Mouse (Mus musculus) heart, postnatal 4 days (tissue): ENCODE data around the gene Gse1. TPM values are rescaled to one million over a fixed set of nuclear protein-coding genes. Genes with fewer than 3 reads are reported as not detected.

ENCODE experiments used
- DNase-seq: peaks from one replicate; pipeline ENCODE4 v3.0.0; 2021
- total RNA-seq, 2 experiments: library from RNA; stranded (reverse); gene quantifications; 2 replicates each; pipeline ENCODE4 v1.2.3; 2021

Gene Gse1
- total RNA-seq, 2 experiments from 2014 or later, result 33.5 to 37.4 TPM

GRCm38 (mm10) chr8:120243222-120243621, 15.0 kb downstream of the Gse1 start:
- DNase-seq, result no peak

DNA sequence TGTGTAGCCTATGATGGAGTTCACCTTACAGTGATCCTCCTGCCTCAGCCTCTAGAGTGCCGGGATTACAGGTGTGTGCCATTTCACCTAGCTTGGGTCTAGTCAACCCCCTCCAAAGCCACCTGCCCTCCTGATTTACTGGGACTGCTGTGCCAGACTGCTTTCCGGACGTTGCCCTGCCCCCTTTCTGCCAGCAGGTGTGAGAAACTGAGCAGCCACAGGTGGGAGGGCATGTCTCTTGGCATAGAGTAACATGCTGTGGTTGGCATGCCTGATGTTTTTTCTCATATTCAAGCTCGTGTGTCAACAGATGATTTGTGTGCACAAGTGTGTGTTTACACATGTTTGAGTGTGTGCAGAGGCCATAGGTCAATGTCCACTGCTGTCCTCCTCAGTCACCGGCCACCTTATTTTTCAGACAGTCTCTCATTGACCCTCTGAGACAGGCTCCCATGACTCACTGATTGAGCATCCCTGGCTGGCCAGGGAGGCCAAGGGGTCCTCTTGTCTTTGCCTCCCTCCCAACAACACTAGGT, 15.7 kb downstream of the Gse1 start:
- no peak for DNase-seq

DNA sequence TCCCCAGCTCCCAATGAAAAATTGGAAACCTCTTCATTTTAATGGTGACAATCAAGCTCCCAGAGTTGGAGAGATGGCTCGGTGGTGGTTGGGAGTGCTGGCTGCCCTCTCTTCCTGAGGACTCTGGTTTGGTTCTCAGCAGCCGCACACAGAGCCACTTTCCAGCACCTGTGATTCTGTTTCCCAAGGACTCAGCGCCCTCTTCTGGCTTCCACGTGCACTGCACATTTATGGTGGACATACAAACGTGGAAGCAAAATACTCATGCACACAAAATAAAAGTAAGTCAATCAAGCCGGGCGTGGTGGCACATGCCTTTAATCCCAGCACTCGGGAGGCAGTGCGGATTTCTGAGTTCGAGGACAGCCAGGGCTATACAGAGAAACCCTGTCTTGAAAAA, 16.3 kb downstream of the Gse1 start:
- no peak for DNase-seq

- no peak for DNase-seq
These were observed 19.4 kb downstream of the Gse1 start for GRCm38 (mm10) chr8:120247618-120248017.

GRCm38 (mm10) chr8:120248031-120248430, 19.8 kb downstream of the Gse1 start:
- no peak for DNase-seq

DNA sequence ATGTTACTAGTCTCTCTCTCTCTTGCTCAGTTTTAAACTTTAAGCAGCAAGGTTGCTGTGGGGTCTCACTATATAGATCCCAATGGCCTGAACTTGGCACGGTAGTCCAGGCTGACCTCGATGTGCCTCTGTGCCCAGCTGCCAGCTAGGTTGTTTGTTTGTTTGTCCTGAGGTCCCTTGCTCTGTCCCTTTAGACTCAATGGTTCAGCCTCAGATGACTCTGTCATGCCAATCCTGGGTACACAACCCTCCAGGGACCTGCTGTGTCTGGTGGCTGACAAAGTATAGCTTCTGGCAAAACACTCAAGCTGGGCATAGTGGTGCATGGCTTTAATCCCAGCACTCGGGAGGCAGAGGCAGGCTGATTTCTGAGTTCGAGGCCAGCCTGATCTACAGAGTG, 20.2 kb downstream of the Gse1 start:
- no peak for DNase-seq

GRCm38 (mm10) chr8:120249800-120250336, 21.6 kb downstream of the Gse1 start:
- no peak for DNase-seq

GRCm38 (mm10) chr8:120250750-120251410, 22.6 kb downstream of the Gse1 start:
- DNase-seq, result no peak

- peak; percentile 43 for DNase-seq
These were observed 23.3 kb downstream of the Gse1 start for GRCm38 (mm10) chr8:120251411-120252035.

- DNase-seq, result no peak
These were observed 25.4 kb downstream of the Gse1 start for GRCm38 (mm10) chr8:120253626-120254025.

DNA sequence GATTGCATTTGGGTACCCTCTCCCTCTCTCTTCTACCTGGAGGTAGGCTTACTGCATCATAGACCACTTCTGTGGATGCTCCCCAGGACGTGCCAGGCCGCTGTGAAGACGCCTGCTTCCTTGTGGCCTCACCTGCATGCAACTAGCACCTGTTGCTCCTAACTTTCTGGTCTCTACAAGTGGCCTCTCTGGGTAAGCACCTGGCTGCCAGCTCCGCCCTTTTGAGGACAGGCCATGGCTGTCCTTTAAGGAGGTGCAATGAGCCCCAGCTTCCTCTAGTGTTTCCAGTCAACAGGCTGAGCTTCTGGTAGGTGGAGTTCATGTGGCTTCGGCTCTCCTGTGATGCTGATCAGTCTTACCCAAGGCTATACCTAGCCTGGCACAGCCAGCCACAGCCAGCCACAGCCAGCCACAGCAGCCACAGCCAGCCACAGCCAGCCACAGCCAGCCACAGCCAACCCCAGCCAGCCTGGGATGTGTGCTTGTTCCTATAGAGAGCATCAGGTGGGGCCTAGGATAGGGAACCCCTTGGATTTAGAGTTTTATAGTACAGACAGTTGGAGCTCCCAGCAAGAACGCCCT, 27.2 kb downstream of the Gse1 start:
- DNase-seq, result no peak

- DNase-seq, result peak; percentile 31
These were observed 28.7 kb downstream of the Gse1 start for GRCm38 (mm10) chr8:120256958-120257357.

DNA sequence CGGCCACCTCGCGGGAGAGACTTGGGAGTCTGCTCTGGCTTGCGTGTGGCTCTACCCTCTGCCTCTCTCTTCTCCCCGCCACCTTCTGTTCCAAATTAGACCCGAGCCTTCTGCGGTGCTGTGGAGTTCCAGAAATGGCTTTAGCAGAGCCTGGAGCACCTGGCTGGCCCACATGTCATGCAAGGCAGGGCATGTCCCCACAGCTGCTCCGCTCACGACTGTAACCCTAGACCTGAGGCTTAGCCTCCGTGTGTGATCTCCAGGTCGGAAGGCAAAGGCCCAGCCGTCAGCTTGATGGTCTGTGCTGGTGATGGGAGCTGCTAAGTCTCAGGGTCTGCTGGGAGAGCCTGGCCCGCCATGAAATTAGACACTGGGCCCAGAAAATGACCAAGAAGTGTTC, 30.9 kb downstream of the Gse1 start:
- no peak for DNase-seq

DNA sequence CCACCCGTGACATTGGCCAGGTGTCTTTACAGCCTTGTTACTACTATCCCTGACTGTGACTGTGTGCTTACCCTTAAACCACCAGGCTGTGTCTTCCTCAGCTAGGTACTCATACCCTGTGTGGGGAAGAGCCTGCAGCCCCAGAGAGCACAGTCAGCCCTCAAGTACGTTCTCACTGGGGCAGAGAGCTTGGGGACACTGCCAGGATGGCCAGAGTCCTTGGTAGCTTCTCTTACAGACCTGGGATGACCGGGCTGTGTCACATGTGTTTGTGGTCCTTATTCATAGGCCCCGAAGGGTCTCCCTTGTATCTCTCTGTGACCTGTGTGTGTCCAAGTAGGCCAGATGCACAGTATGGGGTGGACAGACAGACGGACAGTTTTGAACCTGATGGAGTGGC, 32.4 kb downstream of the Gse1 start:
- DNase-seq, result no peak

- no peak for DNase-seq
These were observed 33.3 kb downstream of the Gse1 start for GRCm38 (mm10) chr8:120261338-120262120.

DNA sequence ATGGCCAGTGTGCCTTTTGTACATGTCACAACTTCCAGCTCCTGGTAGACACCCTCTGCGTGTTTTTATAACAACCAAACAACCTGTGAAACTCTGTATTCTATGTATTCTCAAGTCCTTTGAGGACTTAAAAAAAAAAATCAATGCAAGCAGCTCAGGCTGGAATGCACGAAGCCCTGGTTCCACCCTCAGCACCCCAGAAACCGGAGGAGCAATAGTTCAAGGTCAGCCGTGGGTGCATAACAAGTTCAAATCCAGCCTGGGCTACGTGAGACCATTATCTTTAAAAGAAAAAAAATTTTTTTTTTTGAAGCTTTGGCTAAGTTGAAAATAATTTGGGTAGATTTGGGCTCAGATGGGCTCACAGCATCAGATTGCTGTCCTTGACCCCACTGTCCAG, 35.6 kb downstream of the Gse1 start:
- DNase-seq, result no peak

GRCm38 (mm10) chr8:120264388-120264943, 36.2 kb downstream of the Gse1 start:
- no peak for DNase-seq

- DNase-seq, result peak; percentile 82
These were observed 36.7 kb downstream of the Gse1 start for GRCm38 (mm10) chr8:120264944-120265453.

DNA sequence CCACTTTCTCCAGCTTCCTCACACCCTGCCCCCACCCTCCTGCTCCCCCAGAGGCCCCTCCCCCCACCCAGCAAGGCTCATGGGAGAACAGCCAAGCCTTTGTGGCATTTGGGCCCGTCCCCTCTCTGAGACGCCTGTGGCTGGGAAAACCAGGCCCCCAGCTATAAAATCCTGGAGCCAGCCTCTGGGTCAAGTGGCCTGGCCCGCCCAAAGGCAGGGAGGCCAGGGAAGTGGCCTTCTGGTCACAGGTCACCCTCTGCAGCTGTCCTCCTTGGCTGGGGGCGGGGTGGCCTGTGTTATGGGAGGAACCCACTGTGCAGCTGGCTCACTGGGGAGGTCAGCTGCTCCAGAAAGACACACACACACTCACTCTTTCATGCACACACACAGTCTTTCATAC, 37.2 kb downstream of the Gse1 start:
- DNase-seq, result peak; percentile 78

DNA sequence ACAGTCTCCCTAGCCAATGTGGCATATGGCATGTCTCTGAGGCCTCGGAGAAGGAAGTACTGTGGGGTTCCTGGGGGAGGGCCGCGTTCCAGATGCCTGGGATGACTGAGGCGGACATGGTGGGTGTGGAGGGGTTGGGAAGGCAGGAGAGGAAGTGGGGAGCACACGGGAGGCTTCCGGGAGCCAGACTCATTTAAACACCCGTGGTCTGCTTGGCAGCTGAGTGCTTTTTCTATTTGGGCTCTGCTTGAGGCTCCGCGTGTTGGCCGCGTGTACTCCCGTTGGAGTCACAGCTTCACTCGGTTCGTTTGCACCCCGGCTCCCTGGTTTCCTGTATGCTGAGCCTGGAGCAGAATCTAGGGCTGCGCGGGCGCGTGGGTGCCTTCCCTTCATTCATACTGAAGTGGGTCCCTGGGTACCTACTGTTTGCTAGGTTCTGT, 40.3 kb downstream of the Gse1 start:
- DNase-seq, result no peak

GRCm38 (mm10) chr8:120270449-120270848, 42.2 kb downstream of the Gse1 start:
- DNase-seq, result peak; percentile 59

DNA sequence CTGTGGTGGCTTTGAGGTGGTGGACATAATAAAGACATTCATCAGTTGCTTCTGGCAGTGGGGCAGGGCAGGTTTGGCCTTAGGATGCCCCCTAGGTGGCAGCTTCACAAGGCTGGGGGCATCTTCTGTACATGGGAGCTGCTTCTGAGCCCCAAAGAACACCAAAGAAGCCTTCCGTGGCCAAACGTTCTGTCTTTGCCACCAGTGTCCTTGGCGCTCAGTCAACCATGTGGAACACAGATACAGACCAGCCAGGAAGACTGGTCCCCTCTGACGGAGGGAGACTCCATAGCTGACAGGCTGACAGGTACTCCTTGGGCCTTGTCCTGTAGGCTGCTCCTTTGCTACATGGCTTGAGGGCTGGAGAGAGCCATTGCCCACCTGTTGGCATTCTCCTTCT, 45.2 kb downstream of the Gse1 start:
- DNase-seq, result no peak
